Mouse (Mus musculus) lung, adult 2 months (tissue): Measurements from ENCODE around the gene A2ml1. TPM values are rescaled to one million over a fixed set of nuclear protein-coding genes. Genes with fewer than 3 reads are reported as not detected.
A peak's percentile ranks its signal among the peaks of the same experiment; 100 is the strongest.

Experiments used
- DNase-seq: peaks from one replicate; pipeline ENCODE4 v3.0.0; 2022
- H3K4me1 ChIP-seq: fragments of 200-500 bp; 2 replicates; pipeline ENCODE4 v1.6.1; 2011; ENCODE audit warnings: low read length; ENCODE audit not compliant: control insufficient read depth, insufficient read depth
- H3K4me3 ChIP-seq: fragments of 200-500 bp; replicated peaks from 2 replicates; pipeline ENCODE3; 2011; ENCODE audit warnings: low read depth, mild to moderate bottlenecking, control low read depth, low read length; ENCODE audit errors: extremely low read depth
- CTCF ChIP-seq: fragments of 200-500 bp; IDR thresholded peaks from 2 replicates; pipeline ENCODE4 v1.5.1; 2011; ENCODE audit warnings: mild to moderate bottlenecking, low read length, control low read depth; ENCODE audit not compliant: insufficient read depth
- POLR2A ChIP-seq: fragments of 200-500 bp; IDR thresholded peaks from 2 replicates; pipeline ENCODE4 v1.6.1; 2011; ENCODE audit warnings: low read depth, mild to moderate bottlenecking, control low read depth, low read length, borderline replicate concordance; ENCODE audit errors: extremely low read depth
- WGBS: fragments of 180-500 bp; shearing (Covaris S2); methylation state at CpG from one replicate; pipeline ENCODE4 v1.1.7; 2018; 5-methylcytosine and 5-hydroxymethylcytosine counted together
- polyA plus RNA-seq: library from polyadenylated mRNA; depleted of rRNA; stranded (reverse); fragments of >200 nt; gene quantifications from 2 replicates; pipeline ENCODE4 v1.2.3, GENCODE M21; 2012

A2ml1 gene
- polyA plus RNA-seq, 1 experiment: 5.1 TPM

DNA sequence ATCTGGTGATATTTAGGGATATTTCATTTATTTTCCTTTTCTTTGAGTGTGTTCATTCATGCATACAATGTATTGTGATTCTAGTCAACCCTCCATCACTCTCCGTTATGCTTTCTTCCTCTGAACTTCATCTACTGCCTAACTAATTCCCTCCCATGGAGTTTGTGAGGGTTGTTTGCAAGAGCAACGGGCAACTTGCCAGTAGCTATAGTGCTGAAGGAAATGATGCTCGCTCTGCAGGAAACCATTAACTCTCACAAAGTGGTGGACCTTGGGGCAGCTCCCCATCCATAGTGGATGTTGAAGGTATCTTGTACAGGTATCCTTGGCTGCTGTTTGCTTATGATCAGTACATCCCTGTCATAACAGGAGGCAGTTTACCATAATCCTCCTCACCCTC, 20.6 kb upstream of the A2ml1 start:
- TF ChIP-seq CTCF: no peak
- TF ChIP-seq POLR2A: no peak
- no peak for DNase-seq
- H3K4me3 ChIP-seq: no peak overlapping the region
- peaks cover 15% of the 10 kb centered on the region for H3K4me1 ChIP-seq
- WGBS: 24% methylated on average over 3 of the region's 3 CpGs

DNA sequence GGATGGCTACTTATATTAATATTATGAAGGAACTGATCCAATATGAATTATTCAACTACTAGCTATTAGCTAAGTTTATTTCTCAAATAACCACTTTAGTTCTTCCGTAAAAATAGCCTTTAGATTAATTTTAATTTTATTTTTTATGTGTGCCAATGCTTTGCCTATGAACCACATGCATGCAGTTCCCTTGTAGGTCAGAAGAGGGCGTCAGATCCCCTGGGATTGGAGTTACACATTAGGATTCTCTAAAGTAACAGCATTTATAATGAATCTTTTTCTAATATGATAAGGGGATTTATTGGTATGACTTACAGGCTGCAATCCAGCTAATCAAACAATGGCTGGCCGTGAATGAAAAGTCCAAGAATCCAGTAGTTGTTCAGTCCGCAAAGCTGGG, 18.1 kb upstream of the A2ml1 start:
- TF ChIP-seq POLR2A (no peak), CTCF (peak; percentile 24; the same call in 1 of the 2 replicates)
- Histone ChIP-seq H3K4me1 (peaks cover 15% of the 10 kb centered on the region), H3K4me3 (no peak overlapping the region)
- DNase-seq: no peak
- WGBS: 56% methylated on average over 4 of the region's 4 CpGs

DNA sequence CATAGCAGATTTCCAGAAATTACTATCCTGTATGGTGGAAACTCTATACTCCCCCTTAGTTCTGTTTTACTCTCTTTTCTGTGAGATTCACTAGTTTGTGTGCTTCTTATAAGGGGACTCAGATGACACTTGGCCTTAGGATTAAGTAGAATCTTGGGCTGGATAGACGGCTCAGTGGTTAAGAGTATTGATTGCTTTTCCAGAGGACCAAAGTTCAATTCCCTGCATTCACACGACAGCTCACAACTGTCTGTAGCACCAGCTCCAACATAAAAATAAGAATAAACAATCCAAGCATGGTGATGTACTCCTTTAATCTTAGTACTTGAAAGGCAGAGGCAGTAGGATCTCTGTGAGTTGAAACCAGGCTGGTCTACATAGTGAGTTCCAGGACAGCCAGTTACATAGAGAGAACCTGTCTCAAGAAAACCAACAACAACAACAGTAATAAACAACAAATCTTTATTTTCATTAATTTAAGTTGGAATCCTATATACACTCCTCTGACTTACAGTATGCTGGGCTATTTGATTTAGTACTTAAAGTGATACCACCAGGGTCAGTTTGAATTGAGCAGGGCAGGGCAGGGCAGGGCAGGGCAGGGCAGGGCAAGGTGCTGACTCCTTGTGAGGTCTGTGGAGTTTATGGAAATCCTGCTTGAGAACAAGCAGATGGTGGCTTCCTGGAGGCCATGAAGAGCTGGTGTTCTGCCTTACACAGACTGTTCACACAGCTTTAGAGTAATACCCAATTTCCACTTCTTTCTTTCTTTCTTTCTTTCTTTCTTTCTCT, 17.0 kb upstream of the A2ml1 start:
- no peak for DNase-seq
- TF ChIP-seq POLR2A (no peak), CTCF (no peak)
- WGBS: 66% methylated on average over 2 of the region's 2 CpGs
- peaks cover 15% of the 10 kb centered on the region for H3K4me1 ChIP-seq
- no peak overlapping the region for H3K4me3 ChIP-seq

DNA sequence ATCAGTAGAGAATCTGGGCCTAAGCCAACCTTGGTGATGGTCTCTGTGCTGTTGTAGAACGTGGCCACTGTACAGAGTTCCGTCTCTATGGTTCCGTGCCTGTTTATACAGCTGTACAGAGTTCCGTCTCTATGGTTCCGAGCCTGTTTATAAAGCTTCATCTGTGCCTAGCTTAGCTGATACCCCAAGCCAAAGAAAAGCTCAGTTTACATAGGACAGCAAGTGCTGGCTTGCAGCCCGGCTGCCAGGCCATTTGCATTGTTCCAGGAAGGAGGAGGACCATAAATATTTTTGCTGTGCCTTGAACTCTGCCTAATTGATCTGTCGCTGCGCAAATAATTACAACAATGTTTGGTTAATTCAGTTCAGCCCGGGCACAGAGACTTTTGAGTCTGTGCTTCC, 15.7 kb upstream of the A2ml1 start:
- 11% methylated on average over 9 of the region's 9 CpGs for WGBS
- peak overlapping the region; percentile 37 for H3K4me3 ChIP-seq
- DNase-seq: peak; percentile 66

DNA sequence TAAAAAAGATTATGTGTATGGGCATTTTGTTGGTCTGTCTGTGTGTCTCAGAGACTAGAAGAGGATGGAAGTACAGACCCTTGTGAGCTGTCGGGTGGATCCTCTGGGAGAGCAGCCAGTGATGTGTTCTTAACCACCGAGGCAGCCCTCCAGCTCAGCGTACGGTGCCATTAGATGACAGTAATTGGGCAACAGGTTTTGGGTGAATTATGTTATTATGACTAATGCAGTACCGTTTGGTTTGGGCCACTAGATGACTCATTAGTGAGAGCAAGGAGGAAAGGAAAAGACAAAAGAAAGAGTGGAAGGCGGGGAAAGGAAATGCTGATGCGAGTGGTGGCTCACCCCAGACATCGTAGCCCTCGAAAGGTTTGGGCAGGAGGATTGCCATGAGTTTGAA, 13.2 kb upstream of the A2ml1 start:
- no peak overlapping the region for H3K4me3 ChIP-seq
- WGBS: 54% methylated on average over 9 of the region's 9 CpGs
- TF ChIP-seq CTCF: no peak
- TF ChIP-seq POLR2A: no peak
- H3K4me1 ChIP-seq: peaks cover 12% of the 10 kb centered on the region
- no peak for DNase-seq

More for the DNA sequence above, 15.7 kb upstream of the A2ml1 start:
- H3K4me1 ChIP-seq: peaks cover 15% of the 10 kb centered on the region
- TF ChIP-seq POLR2A (peak; percentile 24; the same call in 1 of the 2 replicates), CTCF (no peak)

DNA sequence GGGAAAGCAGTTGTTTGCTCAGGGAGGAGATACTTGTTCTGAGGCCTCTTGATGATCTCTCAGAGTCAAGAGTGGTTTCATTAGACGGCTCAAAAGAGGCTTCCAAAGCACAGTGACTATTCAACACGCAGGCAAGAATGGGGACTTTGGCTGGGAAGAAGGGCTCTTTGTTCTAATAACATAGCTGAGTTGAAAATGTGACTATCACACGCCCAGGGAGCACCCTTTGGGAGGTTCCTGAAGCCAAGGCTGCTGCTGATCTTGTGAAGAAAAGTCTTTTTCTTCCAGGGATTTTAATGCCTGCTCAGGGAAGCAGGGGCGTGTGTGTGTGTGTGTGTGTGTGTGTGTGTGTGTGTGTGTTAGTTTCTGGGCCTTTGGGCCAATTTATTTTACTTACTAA, 8.0 kb upstream of the A2ml1 start:
- Histone ChIP-seq H3K4me3 (no peak overlapping the region), H3K4me1 (no peaks in the 10 kb centered on the region)
- 56% methylated on average over 4 of the region's 4 CpGs for WGBS
- DNase-seq: no peak
- no peak for TF ChIP-seq POLR2A
- TF ChIP-seq CTCF: no peak

DNA sequence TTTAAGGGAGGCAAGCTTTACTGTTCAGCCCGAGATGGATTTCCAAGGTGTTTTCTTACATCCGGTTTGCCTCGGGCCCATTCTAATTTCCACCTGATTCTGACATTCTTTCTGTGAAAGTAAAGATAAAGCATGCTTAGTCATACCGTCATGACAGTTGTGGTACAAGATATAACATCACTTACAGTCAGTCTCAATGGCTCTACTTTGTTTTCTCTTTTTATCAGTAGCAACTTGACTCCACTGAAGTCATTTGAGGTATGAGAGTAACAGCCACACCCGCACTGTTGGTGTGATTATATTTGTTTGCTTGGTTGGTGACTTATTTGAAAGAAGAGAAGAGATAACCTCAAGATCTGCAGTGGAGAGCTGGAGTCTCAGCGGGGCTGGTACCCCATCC, 6.2 kb upstream of the A2ml1 start:
- Histone ChIP-seq H3K4me3 (no peak overlapping the region), H3K4me1 (no peaks in the 10 kb centered on the region)
- TF ChIP-seq CTCF (no peak), POLR2A (no peak)
- 66% methylated on average over 6 of the region's 6 CpGs for WGBS
- DNase-seq: no peak

DNA sequence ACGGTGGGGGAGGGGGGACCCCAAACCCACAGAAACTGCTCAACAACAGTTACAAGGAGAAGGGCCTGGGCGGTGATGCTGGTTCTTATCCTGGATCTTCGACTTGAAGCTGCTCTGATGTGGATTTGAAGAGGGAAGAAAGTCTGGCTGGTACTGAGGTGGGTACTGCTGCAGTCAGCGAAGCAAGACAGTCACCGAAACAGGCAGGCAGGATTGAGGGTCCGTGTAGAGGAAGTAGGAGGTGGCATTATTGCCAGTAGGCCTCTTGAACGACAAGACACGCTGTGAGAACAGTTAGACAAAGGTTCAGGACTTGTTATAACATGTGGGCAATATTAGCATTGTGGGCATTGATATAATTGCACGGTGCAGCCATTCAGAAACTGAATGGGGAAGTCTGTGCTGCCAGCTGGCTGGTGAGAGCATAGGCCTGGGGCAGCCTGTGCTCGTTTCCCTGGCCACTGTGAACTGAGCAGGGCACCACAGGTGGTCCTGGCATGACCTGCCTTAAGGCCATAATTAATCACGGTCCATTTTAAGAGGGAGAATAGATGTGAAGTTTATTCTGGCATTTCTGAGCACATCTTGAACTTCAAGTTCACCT, 4.3 kb upstream of the A2ml1 start:
- DNase-seq: no peak
- no peak overlapping the region for H3K4me3 ChIP-seq
- no peaks in the 10 kb centered on the region for H3K4me1 ChIP-seq
- 69% methylated on average over 11 of the region's 11 CpGs for WGBS
- TF ChIP-seq POLR2A (no peak), CTCF (no peak)

DNA sequence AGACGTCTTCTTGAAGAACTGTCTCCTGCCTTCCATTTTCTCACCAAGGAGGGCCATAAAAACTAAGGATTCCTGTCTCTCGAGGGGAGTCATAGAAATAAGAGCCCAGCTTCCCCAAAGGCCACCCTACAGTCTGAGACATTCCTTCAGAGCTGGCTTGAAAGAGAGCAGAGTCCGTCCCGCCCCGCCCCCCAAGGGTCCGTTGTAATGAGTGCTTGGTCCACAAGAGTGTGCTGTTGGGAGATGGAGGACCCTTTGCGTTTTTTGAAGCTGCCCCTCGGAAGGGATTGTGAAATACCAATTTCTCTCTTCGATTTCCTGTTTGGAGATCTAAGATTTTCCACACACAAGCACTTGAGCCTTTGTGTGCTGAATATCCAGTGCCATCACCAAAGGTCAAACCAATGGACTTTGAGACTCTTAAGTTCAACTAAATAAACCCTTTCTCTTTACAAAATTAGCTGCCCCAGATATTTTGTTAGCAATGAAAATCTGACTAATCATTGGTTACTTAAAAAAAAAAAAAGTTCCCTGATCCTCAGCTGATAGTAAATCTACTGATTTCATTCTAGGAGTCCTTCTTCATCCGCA, 2.8 kb upstream of the A2ml1 start:
- 25% methylated on average over 10 of the region's 10 CpGs for WGBS
- peak; percentile 24 for DNase-seq
- TF ChIP-seq POLR2A (no peak), CTCF (peak; percentile 40)

More for the DNA sequence above, 2.8 kb upstream of the A2ml1 start:
- no peaks in the 10 kb centered on the region for H3K4me1 ChIP-seq
- H3K4me3 ChIP-seq: no peak overlapping the region
